Comparison of ENCODE assay signal across 13 mouse cellular contexts in the genomic region with DNA sequence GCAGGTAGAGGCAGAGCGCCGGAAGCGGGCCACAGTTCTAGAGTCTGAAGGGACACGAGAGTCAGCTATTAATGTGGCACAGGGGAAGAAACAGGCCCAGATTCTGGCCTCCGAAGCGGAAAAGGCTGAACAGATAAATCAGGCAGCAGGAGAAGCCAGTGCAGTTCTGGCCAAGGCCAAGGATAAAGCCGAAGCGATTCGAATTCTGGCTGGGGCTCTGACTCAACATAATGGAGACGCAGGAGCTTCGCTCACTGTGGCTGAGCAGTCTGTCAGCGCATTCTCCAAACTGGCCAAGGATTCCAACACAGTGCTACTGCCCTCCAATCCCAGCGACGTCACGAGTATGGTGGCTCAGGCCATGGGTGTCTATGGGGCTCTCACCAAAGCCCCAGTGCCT. TPM values are rescaled to one million over a fixed set of nuclear protein-coding genes. Genes with fewer than 3 reads are reported as not detected.
DNase-seq lines count a peak whose midpoint lies in the region; ATAC-seq and TF ChIP-seq lines count a peak whose summit lies in the region.
"Had no signal": no experiment of that assay in that cellular context is flagged by ENCODE, and none has a peak within 500 bp of the region (broad histone marks: within the 10 kb centered on the region; RNA-seq: fewer than 3 reads in every experiment).

No protein-coding gene starts in this region.

- H3K9ac ChIP-seq in forebrain, postnatal 0 days = no peak overlapping the region
- no peak overlapping the region for H3K9ac ChIP-seq in forebrain, embryonic 13.5 days
- H3K9ac ChIP-seq: stomach, embryonic 15.5 days had no signal

- no peak overlapping the region for H3K27ac ChIP-seq in forebrain, postnatal 0 days (ENCODE audit: low read depth, low read length)
- no peak overlapping the region for H3K27ac ChIP-seq in forebrain, embryonic 13.5 days
- H3K27ac ChIP-seq: embryonic facial prominence, embryonic 10.5 days; heart, embryonic 10.5 days; limb, embryonic 10.5 days; stomach, embryonic 15.5 days had no signal

- TF ChIP-seq CTCF in forebrain, postnatal 0 days (IDR thresholded peaks at IDR 0.05; ENCODE audit: low read depth) = no peak

- DNase-seq in forebrain, postnatal 0 days = no peak
- peak; percentile 1 for DNase-seq in ovary, adult 18-20 months (ENCODE audit: low spot score)
- DNase-seq in ovary, postnatal 10 days (ENCODE audit: low spot score) = no peak
- peak; percentile 82 to 92 for DNase-seq in adrenal gland, adult (ENCODE audit: inconsistent age in 2 of 2, low spot score in 1 of 2)
- DNase-seq in adrenal gland, postnatal 36 days = peak; percentile 71 to 77
- no peak for DNase-seq in MN1 (ENCODE audit: low spot score)
- DNase-seq: right cerebral cortex, postnatal 25 days had no signal

- no peaks in the 10 kb centered on the region for H3K4me1 ChIP-seq in forebrain, postnatal 0 days (ENCODE audit: insufficient read depth)
- H3K4me1 ChIP-seq in forebrain, embryonic 13.5 days = no peaks in the 10 kb centered on the region
- H3K4me1 ChIP-seq: embryonic facial prominence, embryonic 10.5 days; heart, embryonic 10.5 days; limb, embryonic 10.5 days; stomach, embryonic 15.5 days had no signal

- no peak overlapping the region for H3K4me3 ChIP-seq in forebrain, postnatal 0 days (ENCODE audit: low read depth, low read length)
- no peak overlapping the region for H3K4me3 ChIP-seq in forebrain, embryonic 13.5 days
- H3K4me3 ChIP-seq: embryonic facial prominence, embryonic 10.5 days; heart, embryonic 10.5 days; limb, embryonic 10.5 days; stomach, embryonic 15.5 days had no signal

- 85% methylated on average over 15 of the region's 15 CpGs for WGBS in forebrain, postnatal 0 days
- WGBS in forebrain, embryonic 13.5 days = 93% methylated on average over 15 of the region's 15 CpGs

- H3K9me3 ChIP-seq in forebrain, postnatal 0 days (ENCODE audit: low read length) = 0 out of 2 replicates have a peak, but pooled peaks cover 4% of the 10 kb centered on the region
- no peaks in the 10 kb centered on the region for H3K9me3 ChIP-seq in forebrain, embryonic 13.5 days (replicated peaks)
- H3K9me3 ChIP-seq: heart, embryonic 10.5 days; limb, embryonic 10.5 days; stomach, embryonic 15.5 days had no signal

- H3K27me3 ChIP-seq in forebrain, postnatal 0 days (ENCODE audit: insufficient read depth, low read length) = no peaks in the 10 kb centered on the region
- H3K27me3 ChIP-seq in forebrain, embryonic 13.5 days = no peaks in the 10 kb centered on the region
- H3K27me3 ChIP-seq: stomach, embryonic 15.5 days had no signal

- no peak overlapping the region for H3K4me2 ChIP-seq in forebrain, postnatal 0 days (ENCODE audit: low read depth)
- no peak overlapping the region for H3K4me2 ChIP-seq in forebrain, embryonic 13.5 days
- H3K4me2 ChIP-seq: liver, embryonic 11.5 days; stomach, embryonic 15.5 days had no signal

- H3K36me3 ChIP-seq in forebrain, postnatal 0 days (ENCODE audit: insufficient read depth) = no peaks in the 10 kb centered on the region
- H3K36me3 ChIP-seq in forebrain, embryonic 13.5 days (ENCODE audit: poor library complexity, severe bottlenecking) = no peaks in the 10 kb centered on the region
- H3K36me3 ChIP-seq: embryonic facial prominence, embryonic 10.5 days; heart, embryonic 10.5 days; limb, embryonic 10.5 days; stomach, embryonic 15.5 days had no signal

- peak; percentile 34; the same call in 1 of the 2 replicates for ATAC-seq in forebrain, postnatal 0 days
- ATAC-seq in forebrain, embryonic 13.5 days = no peak; the same call in 1 of the 2 replicates

RNA-seq across cellular contexts. Expression of a gene that starts 40.3 kb away (rescaled TPM):
- total RNA-seq in forebrain, postnatal 0 days (2014; rRNA removed) = 7.0 and 13.5 TPM in 2 replicates
- polyA plus RNA-seq in forebrain, postnatal 0 days (2015; fragmentation: Nextera tagmentation; extraction: Ambion mirVana) = 7.8 and 10.8 TPM in 2 replicates
- 18.6 and 19.9 TPM in 2 replicates for polyA plus RNA-seq in forebrain, embryonic 13.5 days (2015; fragmentation: Nextera tagmentation; extraction: Ambion mirVana)
- total RNA-seq in adrenal gland, postnatal 36 days (2021) = 10 to 100 TPM in 1 of 2 experiments, 1 to 10 TPM in 1; 9.0 to 11.2 TPM

Comparison
In these comparisons a context has a peak if more than half of its experiments do, and no peak if none do; other contexts are left out.
1. DNase-seq: peak in ovary, adult 18-20 months (single experiment), adrenal gland, adult (2 of 2) and adrenal gland, postnatal 36 days (2 of 2); none in forebrain, postnatal 0 days (single experiment), ovary, postnatal 10 days (single experiment) and MN1 (single experiment).